Mouse (Mus musculus) E14TG2a.4 (cell line): ENCODE results near the gene Mov10l1.

Experiments used
- H3K27me3 ChIP-seq: 2 replicates; pipeline ENCODE4 v1.6.1; 2014; ENCODE audit warnings: low read length, control low read depth; ENCODE audit not compliant: insufficient read depth
- H3K36me3 ChIP-seq: 2 replicates; pipeline ENCODE4 v1.6.1; 2014; ENCODE audit warnings: low read length, control low read depth; ENCODE audit not compliant: insufficient read depth
- H3K4me1 ChIP-seq: replicated peaks from 2 replicates; pipeline ENCODE4 v1.6.1; 2014; ENCODE audit warnings: low read depth, low read length, control low read depth
- H3K4me3 ChIP-seq: replicated peaks from 2 replicates; pipeline ENCODE4 v1.5.1; 2014; ENCODE audit warnings: mild to moderate bottlenecking, low read length
- H3K9me3 ChIP-seq: 2 replicates; pipeline ENCODE4 v1.6.1; 2014; ENCODE audit warnings: low read length, control low read depth
- CTCF ChIP-seq: conservative IDR thresholded peaks from 2 replicates; pipeline ENCODE4 v1.5.1; 2014; ENCODE audit warnings: low read length
- NANOG ChIP-seq: IDR thresholded peaks from 2 replicates; pipeline ENCODE4 v1.6.1; 2014; ENCODE audit warnings: borderline replicate concordance, low read length, mixed read lengths
- POU5F1 ChIP-seq: IDR thresholded peaks from 2 replicates; pipeline ENCODE4 v1.6.1; 2014; ENCODE audit warnings: low read length, borderline replicate concordance

Gene Mov10l1

DNA sequence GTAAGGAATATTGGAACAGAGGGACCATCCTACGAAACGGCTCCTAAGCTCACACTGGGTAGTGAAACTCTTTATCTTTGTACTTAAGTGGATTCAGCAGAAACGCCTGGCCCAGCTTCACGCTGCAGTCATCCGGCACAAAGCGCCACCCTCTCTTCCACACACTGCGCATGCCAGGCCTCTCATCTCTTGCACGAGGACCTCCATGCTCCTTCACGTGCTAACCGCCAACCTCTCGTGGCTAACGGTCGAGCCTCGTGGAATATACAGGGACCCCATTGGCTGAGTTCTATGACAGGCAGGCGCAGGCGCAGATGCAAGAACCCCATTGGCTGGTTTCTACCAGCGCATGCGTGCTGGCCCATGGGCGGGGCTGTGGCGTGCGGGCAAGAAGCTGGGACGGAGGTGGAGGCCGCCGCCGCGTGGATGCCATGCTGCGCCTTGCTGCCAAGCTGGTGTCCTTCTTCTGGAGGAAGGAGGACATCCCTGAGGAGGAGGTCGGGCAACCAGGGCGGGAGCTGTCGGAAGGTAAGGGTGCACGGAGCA is at the start of gene Mov10l1:
Mov10l1 (plus strand) TSS at position 376 of the 546 bp plus-strand sequence.
- Histone ChIP-seq H3K4me3 (peak within 1 kb of the TSS; percentile 64), H3K4me1 (peaks cover 9% of the 10 kb centered on the region; the same call in 1 of the 2 replicates), H3K36me3 (no peaks in the 10 kb centered on the region), H3K9me3 (peaks cover 12% of the 10 kb centered on the region; the same call in 1 of the 2 replicates), H3K27me3 (peaks cover 65% of the 10 kb centered on the region)
- no peak for TF ChIP-seq NANOG
- TF ChIP-seq POU5F1: no peak
- TF ChIP-seq CTCF: no peak

GRCm38 (mm10) chr15:88934141-88934540 is 48.6 kb upstream of the Mov10l1 start:
- no peaks in the 10 kb centered on the region for H3K36me3 ChIP-seq
- H3K4me3 ChIP-seq: no peak overlapping the region
- 0 out of 2 replicates have a peak, but pooled peaks cover 4% of the 10 kb centered on the region for H3K9me3 ChIP-seq
- TF ChIP-seq NANOG: no peak
- TF ChIP-seq POU5F1: no peak
- no peak for TF ChIP-seq CTCF
- peaks cover 8% of the 10 kb centered on the region for H3K4me1 ChIP-seq
- H3K27me3 ChIP-seq: no peaks in the 10 kb centered on the region

- 0 out of 2 replicates have a peak, but pooled peaks cover 4% of the 10 kb centered on the region for H3K9me3 ChIP-seq
- H3K4me3 ChIP-seq: no peak overlapping the region
- TF ChIP-seq CTCF (no peak), NANOG (no peak), POU5F1 (no peak)
- no peaks in the 10 kb centered on the region for H3K27me3 ChIP-seq
- H3K36me3 ChIP-seq: no peaks in the 10 kb centered on the region
- H3K4me1 ChIP-seq: peaks cover 23% of the 10 kb centered on the region
Observed at GRCm38 (mm10) chr15:88936619-88937290, 46.0 kb upstream of the Mov10l1 start.

GRCm38 (mm10) chr15:88937291-88937650 is 45.4 kb upstream of the Mov10l1 start:
- Histone ChIP-seq H3K27me3 (no peaks in the 10 kb centered on the region), H3K9me3 (0 out of 2 replicates have a peak, but pooled peaks cover 4% of the 10 kb centered on the region), H3K36me3 (no peaks in the 10 kb centered on the region), H3K4me3 (no peak overlapping the region), H3K4me1 (peaks cover 23% of the 10 kb centered on the region)
- TF ChIP-seq NANOG (no peak), CTCF (no peak), POU5F1 (no peak)

GRCm38 (mm10) chr15:88942783-88943182 is 39.9 kb upstream of the Mov10l1 start:
- TF ChIP-seq NANOG (no peak), CTCF (no peak), POU5F1 (no peak)
- no peaks in the 10 kb centered on the region; the same call in 1 of the 2 replicates for H3K27me3 ChIP-seq
- H3K4me3 ChIP-seq: no peak overlapping the region
- H3K9me3 ChIP-seq: no peaks in the 10 kb centered on the region
- peaks cover 29% of the 10 kb centered on the region for H3K4me1 ChIP-seq
- H3K36me3 ChIP-seq: no peaks in the 10 kb centered on the region

GRCm38 (mm10) chr15:88943896-88944551 is 38.7 kb upstream of the Mov10l1 start:
- Histone ChIP-seq H3K4me1 (peaks cover 22% of the 10 kb centered on the region), H3K4me3 (no peak overlapping the region), H3K27me3 (no peaks in the 10 kb centered on the region; the same call in 1 of the 2 replicates), H3K36me3 (no peaks in the 10 kb centered on the region), H3K9me3 (no peaks in the 10 kb centered on the region)
- TF ChIP-seq POU5F1: no peak
- TF ChIP-seq NANOG: no peak
- no peak for TF ChIP-seq CTCF

DNA sequence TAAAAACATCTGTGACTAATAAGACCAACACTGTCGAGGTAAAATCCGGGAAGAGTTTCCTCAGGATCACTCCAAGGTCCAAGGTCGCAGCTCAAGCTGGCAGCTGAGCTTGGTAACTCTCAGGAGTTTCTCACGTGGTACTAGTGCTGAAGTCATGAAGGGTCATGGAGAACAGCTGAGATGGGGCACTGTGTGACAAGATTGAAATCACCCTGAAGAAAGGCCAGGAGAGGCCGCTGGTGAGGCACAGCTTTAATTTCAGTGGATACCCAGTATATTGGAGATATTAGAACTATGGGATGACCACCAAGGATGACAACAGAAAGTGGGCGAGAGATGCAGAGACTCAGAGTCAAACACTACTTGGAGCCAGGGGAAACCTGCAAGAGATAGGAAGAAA is 35.9 kb upstream of the Mov10l1 start:
- Histone ChIP-seq H3K4me3 (no peak overlapping the region), H3K27me3 (no peaks in the 10 kb centered on the region; the same call in 1 of the 2 replicates), H3K36me3 (no peaks in the 10 kb centered on the region), H3K4me1 (peaks cover 6% of the 10 kb centered on the region; the same call in 1 of the 2 replicates), H3K9me3 (no peaks in the 10 kb centered on the region)
- no peak for TF ChIP-seq POU5F1
- no peak for TF ChIP-seq CTCF
- TF ChIP-seq NANOG: no peak

- Histone ChIP-seq H3K4me1 (peaks cover 15% of the 10 kb centered on the region), H3K4me3 (no peak overlapping the region), H3K27me3 (peaks cover 39% of the 10 kb centered on the region), H3K36me3 (no peaks in the 10 kb centered on the region), H3K9me3 (no peaks in the 10 kb centered on the region)
- TF ChIP-seq POU5F1 (no peak), CTCF (no peak), NANOG (no peak)
Observed at GRCm38 (mm10) chr15:88951246-88951645, 31.5 kb upstream of the Mov10l1 start.
